In genomic region chr10:99257531-99257930, GRCm38 (mm10) we compare ENCODE assay signal across 15 mouse cellular contexts.
"Had no signal": no experiment of that assay in that cellular context is flagged by ENCODE, and none has a peak within 500 bp of the region (broad histone marks: within the 10 kb centered on the region; RNA-seq: fewer than 3 reads in every experiment).

No protein-coding gene starts in this region.

- H3K9ac ChIP-seq: hindbrain, embryonic 13.5 days; limb, embryonic 13.5 days; lung, embryonic 14.5 days; neural tube, embryonic 13.5 days had no signal

- DNase-seq: left cerebral cortex, postnatal 4 days; lung, embryonic 14.5 days; lung, postnatal 10 days; lung, postnatal 4 days; midbrain, embryonic 14.5 days; right cerebral cortex, postnatal 14 days; thymus, postnatal 4 days had no signal

- ATAC-seq: hindbrain, postnatal 0 days had no signal

- H3K4me2 ChIP-seq: hindbrain, embryonic 13.5 days; limb, embryonic 13.5 days; liver, embryonic 11.5 days; lung, embryonic 14.5 days; neural tube, embryonic 13.5 days had no signal

- H3K27me3 ChIP-seq: hindbrain, embryonic 13.5 days; limb, embryonic 13.5 days; neural tube, embryonic 13.5 days had no signal

- H3K4me3 ChIP-seq: hindbrain, embryonic 13.5 days; layer of hippocampus, adult 2 months; limb, embryonic 13.5 days; midbrain, embryonic 10.5 days; neural tube, embryonic 13.5 days had no signal

- H3K9me3 ChIP-seq: hindbrain, embryonic 13.5 days; limb, embryonic 13.5 days; midbrain, embryonic 10.5 days; neural tube, embryonic 13.5 days had no signal

- H3K27ac ChIP-seq: hindbrain, embryonic 13.5 days; hindbrain, postnatal 0 days; layer of hippocampus, adult 2 months; limb, embryonic 13.5 days; midbrain, embryonic 10.5 days; neural tube, embryonic 13.5 days; stomach, postnatal 0 days had no signal

- H3K36me3 ChIP-seq: hindbrain, embryonic 13.5 days; limb, embryonic 13.5 days; midbrain, embryonic 10.5 days; neural tube, embryonic 13.5 days had no signal
